Comparison of ENCODE assay signal across 10 mouse cellular contexts in genomic region chr11:95088857-95089779, GRCm38 (mm10). TPM values are rescaled to one million over a fixed set of nuclear protein-coding genes. Genes with fewer than 3 reads are reported as not detected.
A peak's percentile ranks its signal among the peaks of the same experiment; 100 is the strongest.
DNase-seq lines count a peak whose midpoint lies in the region; ATAC-seq lines count a peak whose summit lies in the region.
"Had no signal": no experiment of that assay in that cellular context is flagged by ENCODE, and none has a peak within 500 bp of the region (broad histone marks: within the 10 kb centered on the region; RNA-seq: fewer than 3 reads in every experiment).

No protein-coding gene starts in this region.

- H3K9ac ChIP-seq in midbrain, embryonic 14.5 days (replicated peaks; ENCODE audit: low read length): no peak overlapping the region
- H3K9ac ChIP-seq: limb, embryonic 12.5 days had no signal

- no peak for ATAC-seq in midbrain, embryonic 14.5 days (ENCODE audit: low FRiP score, low TSS enrichment)

- H3K4me2 ChIP-seq in midbrain, embryonic 14.5 days (ENCODE audit: low read length): no peak overlapping the region
- H3K4me2 ChIP-seq: limb, embryonic 12.5 days had no signal

- peak overlapping the region; percentile 8 for H3K27ac ChIP-seq in heart, embryonic 10.5 days
- H3K27ac ChIP-seq in midbrain, embryonic 14.5 days (replicated peaks; ENCODE audit: low read depth, low read length): no peak overlapping the region
- H3K27ac ChIP-seq: limb, embryonic 12.5 days had no signal

- no peaks in the 10 kb centered on the region for H3K9me3 ChIP-seq in heart, embryonic 10.5 days
- H3K9me3 ChIP-seq in midbrain, embryonic 14.5 days (ENCODE audit: control insufficient read depth, low read length): no peaks in the 10 kb centered on the region
- H3K9me3 ChIP-seq: G1E; limb, embryonic 12.5 days had no signal

- 57% methylated on average over 16 of the region's 16 CpGs for WGBS in heart, embryonic 10.5 days
- 82% methylated on average over 16 of the region's 16 CpGs for WGBS in midbrain, embryonic 14.5 days

- H3K4me3 ChIP-seq in heart, embryonic 10.5 days: no peak overlapping the region
- no peak overlapping the region for H3K4me3 ChIP-seq in midbrain, embryonic 14.5 days (replicated peaks; ENCODE audit: low read depth, low read length)
- H3K4me3 ChIP-seq: limb, embryonic 12.5 days had no signal

- no peaks in the 10 kb centered on the region for H3K36me3 ChIP-seq in heart, embryonic 10.5 days
- no peaks in the 10 kb centered on the region for H3K36me3 ChIP-seq in midbrain, embryonic 14.5 days (ENCODE audit: control insufficient read depth, insufficient read depth, low read length)
- H3K36me3 ChIP-seq: G1E; limb, embryonic 12.5 days had no signal

- H3K4me1 ChIP-seq in heart, embryonic 10.5 days: peaks cover 54% of the 10 kb centered on the region
- H3K4me1 ChIP-seq in midbrain, embryonic 14.5 days (ENCODE audit: control insufficient read depth, insufficient read depth, low read length): no peaks in the 10 kb centered on the region

- peak; percentile 60 for DNase-seq in testis, postnatal 10 days (ENCODE audit: low spot score)
- no peak for DNase-seq in testis, postnatal 14 days (ENCODE audit: low spot score)
- no peak for DNase-seq in heart, embryonic 10.5 days (ENCODE audit: low spot score)
- peak; percentile 82 for DNase-seq in kidney, postnatal 10 days
- no peak for DNase-seq in cerebellum, adult 11 months
- DNase-seq in midbrain, embryonic 14.5 days: no peak
- no peak for DNase-seq in layer of hippocampus, postnatal 25 days (ENCODE audit: extremely low spot score in 1 of 2, low spot score in 1 of 2)
- DNase-seq in cerebellum, adult 9-10 months: no peak

- H3K27me3 ChIP-seq in heart, embryonic 10.5 days (ENCODE audit: insufficient read depth, poor library complexity, severe bottlenecking): no peaks in the 10 kb centered on the region
- H3K27me3 ChIP-seq in midbrain, embryonic 14.5 days (ENCODE audit: control insufficient read depth, insufficient read depth, low read length): no peaks in the 10 kb centered on the region
- H3K27me3 ChIP-seq: limb, embryonic 12.5 days had no signal

RNA-seq across cellular contexts. Expression of gene Itga3, which starts 12.5 kb away (rescaled TPM):
- 11.5 and 13.8 TPM in 2 replicates for polyA plus RNA-seq in heart, embryonic 10.5 days (2016; fragmentation: Nextera tagmentation; extraction: Ambion mirVana)
- polyA plus RNA-seq in midbrain, embryonic 14.5 days (2014; fragmentation: Nextera tagmentation; extraction: Ambion mirVana): 9.0 and 11.7 TPM in 2 replicates
- total RNA-seq in layer of hippocampus, postnatal 25 days (2021): 10 to 100 TPM; 11.7 to 15.6 TPM
- polyA plus RNA-seq: G1E had no signal

RNA-seq across cellular contexts. Expression of gene Dlx3, which starts 30.8 kb away (rescaled TPM):
- 3.2 and 5.9 TPM in 2 replicates for polyA plus RNA-seq in heart, embryonic 10.5 days (2016; fragmentation: Nextera tagmentation; extraction: Ambion mirVana)
- 0.13 and 0.38 TPM in 2 replicates for polyA plus RNA-seq in midbrain, embryonic 14.5 days (2014; fragmentation: Nextera tagmentation; extraction: Ambion mirVana)
- total RNA-seq in layer of hippocampus, postnatal 25 days (2021): not detected
- polyA plus RNA-seq: G1E had no signal

RNA-seq across cellular contexts. Expression of gene Pdk2, which starts 48.0 kb away (rescaled TPM):
- 27.4 and 41.1 TPM in 2 replicates for polyA plus RNA-seq in heart, embryonic 10.5 days (2016; fragmentation: Nextera tagmentation; extraction: Ambion mirVana)
- 21.5 and 22.7 TPM in 2 replicates for polyA plus RNA-seq in midbrain, embryonic 14.5 days (2014; fragmentation: Nextera tagmentation; extraction: Ambion mirVana)
- 100 to 1,000 TPM; 114 to 118 TPM for total RNA-seq in layer of hippocampus, postnatal 25 days (2021)

RNA-seq across cellular contexts. Expression of gene Dlx4, which starts 56.9 kb away (rescaled TPM):
- polyA plus RNA-seq in heart, embryonic 10.5 days (2016; fragmentation: Nextera tagmentation; extraction: Ambion mirVana): 0.43 and 1.2 TPM in 2 replicates
- 0.12 TPM in 1 of 2 replicates, not detected in the other for polyA plus RNA-seq in midbrain, embryonic 14.5 days (2014; fragmentation: Nextera tagmentation; extraction: Ambion mirVana)
- not detected for total RNA-seq in layer of hippocampus, postnatal 25 days (2021)
- polyA plus RNA-seq: G1E had no signal

Comparison
In these comparisons a context has a peak if more than half of its experiments do, and no peak if none do; other contexts are left out.
1. DNase-seq: peak in testis, postnatal 10 days (single experiment) and kidney, postnatal 10 days (single experiment); none in testis, postnatal 14 days (single experiment), heart, embryonic 10.5 days (single experiment), cerebellum, adult 11 months (single experiment), midbrain, embryonic 14.5 days (single experiment), layer of hippocampus, postnatal 25 days (0 of 2) and cerebellum, adult 9-10 months (single experiment).